Mouse (Mus musculus) c-Kit-negative CD71-positive TER-119-positive erythroid progenitor cells, embryonic 14.5 days (primary cell): ENCODE measurements around the gene Slc28a2.
A peak's percentile ranks its signal among the peaks of the same experiment; 100 is the strongest.
"Not testable (repeated sequence)": the region's sequence is repeated elsewhere in the genome, so short reads cannot be mapped to it uniquely, and the experiment has no call there.

Experiments
- DNase-seq: peaks from one replicate; pipeline ENCODE4 v3.0.0-alpha.2; 2013; ENCODE audit warnings: low read depth, low spot score

The Slc28a2 gene

DNA sequence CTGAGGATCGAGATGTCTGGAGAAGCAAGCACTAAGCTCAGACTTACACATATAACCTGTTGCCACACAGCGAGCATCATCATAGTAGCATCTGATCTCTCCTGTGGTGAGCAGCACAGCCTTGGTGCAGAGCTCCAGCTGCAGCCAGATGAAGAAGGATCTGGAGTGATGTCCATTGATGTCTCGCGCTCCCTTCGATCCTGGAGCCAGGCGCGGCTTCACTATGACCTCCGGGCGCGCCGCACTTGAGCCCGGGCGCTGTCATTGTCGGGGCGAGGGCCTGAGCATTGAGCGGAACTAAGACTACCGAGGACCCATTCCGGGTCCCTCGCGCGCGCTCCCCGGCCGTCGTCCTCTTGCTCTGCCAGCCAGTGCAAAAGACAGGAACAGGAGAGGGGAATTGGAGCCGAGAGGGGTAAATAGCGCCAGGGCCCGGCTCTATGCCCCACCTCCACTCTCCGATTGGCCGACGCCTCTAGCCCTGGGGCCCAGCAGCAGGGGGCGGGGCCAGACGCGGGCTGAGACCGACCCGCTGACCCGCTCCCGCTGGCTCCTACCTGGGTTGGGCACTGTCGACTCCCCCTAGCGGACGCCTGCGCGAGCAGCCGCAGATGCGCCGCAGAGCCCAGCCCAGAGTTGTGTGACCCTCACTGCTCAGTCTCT is 41.2 kb downstream of the Slc28a2 start:
- peak; percentile 56 for DNase-seq

DNA sequence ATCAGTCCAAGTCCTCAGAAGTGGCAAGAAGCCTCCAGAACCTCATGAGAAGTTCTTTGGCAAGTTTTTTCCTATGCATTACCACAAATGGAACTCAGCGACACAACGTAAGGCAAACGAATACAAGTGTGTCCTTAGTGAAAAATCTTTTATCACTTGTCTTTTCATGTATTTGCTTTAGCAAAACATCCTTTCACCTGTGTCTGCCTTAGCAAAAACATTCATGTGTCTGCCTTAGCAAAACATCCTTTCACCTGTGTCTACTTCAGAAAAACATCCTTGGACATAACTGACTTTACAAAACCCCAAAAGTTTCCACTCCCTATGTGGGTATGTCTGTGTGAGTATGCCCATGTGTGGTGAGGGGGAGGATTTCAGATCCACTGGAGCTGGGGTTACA is 42.9 kb downstream of the Slc28a2 start:
- DNase-seq, result no peak

DNA sequence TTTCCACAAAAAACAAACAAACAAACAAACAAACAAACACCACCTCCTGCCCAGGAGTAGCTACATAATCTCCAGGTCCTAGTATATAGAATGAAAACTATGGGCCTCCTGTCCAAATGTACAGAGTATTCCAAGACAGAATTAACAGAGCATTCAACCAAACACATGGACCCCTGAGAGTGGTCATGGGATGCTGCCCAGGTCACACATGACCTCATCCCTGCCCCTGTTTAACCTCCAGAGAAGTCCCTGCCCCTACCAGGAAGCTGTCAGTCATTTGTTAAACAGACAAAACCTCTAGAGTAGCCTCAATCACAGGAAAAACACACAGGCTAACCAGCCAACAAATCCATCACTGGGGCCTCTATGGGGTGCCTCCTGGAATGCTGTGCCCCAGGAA is 50.3 kb downstream of the Slc28a2 start:
- DNase-seq, result no peak

DNA sequence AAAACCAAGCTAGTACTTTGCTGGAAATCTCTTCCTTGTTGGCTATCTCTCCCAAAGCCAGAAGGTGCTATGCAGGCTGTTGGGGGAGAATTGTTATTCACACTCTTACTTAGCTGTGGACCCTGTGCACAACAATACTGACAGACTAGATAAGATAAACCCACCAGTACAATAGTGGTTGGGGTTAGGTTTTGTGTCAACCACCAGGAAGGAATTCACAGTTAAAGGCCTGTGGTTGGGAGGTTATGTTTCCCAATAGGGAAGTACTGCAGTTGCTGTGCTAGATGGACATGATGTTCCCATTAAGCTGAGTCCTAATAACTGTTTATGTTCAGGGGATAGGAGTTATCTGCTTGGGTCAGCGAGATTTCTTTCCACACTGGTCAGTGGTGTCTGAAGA is 57.5 kb downstream of the Slc28a2 start:
- DNase-seq, result not testable (repeated sequence)

DNA sequence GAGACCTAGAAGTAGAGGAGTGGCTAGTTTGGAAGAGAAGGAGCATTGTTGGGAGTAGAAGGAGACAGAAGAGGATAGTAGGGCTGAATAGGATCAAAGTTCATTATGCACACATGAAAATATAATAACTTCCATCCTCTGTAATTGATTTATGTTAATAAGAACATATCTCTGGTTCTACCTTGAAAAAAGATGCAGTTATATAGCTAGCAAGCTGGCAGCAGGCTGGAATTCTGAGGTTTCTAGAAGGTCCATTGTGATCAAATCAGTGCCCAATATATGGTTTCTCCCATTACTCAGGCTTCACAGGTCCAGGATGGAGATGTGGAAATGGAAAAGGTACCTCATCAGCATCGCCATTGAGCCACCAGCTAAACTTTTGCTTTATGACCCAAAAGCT is 58.4 kb downstream of the Slc28a2 start, which contains the start of gene Gm14085:
Gm14085 (plus strand) TSS at position 301 of the 400 bp plus-strand sequence.
- DNase-seq, result no peak

DNA sequence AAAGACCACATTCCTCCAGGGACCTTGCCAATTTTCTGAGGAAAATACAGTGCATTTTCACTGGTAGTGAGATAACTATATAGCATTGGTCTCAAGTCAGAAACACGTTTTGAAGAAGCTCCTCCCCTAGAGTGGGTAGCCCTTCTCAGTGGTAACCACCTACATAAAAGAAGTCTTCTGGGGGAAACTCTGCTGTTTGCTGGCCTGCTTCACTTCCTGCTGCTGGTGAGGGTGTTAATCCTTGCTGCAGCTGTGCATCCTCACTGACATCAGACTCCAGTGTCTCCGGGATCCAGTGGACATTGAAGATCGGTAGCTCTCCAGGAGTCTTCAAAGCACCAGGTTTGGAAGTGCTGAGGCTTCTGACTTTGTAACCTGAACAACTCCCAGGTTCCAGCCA is 59.4 kb downstream of the Slc28a2 start:
- DNase-seq, result not testable (repeated sequence)

DNA sequence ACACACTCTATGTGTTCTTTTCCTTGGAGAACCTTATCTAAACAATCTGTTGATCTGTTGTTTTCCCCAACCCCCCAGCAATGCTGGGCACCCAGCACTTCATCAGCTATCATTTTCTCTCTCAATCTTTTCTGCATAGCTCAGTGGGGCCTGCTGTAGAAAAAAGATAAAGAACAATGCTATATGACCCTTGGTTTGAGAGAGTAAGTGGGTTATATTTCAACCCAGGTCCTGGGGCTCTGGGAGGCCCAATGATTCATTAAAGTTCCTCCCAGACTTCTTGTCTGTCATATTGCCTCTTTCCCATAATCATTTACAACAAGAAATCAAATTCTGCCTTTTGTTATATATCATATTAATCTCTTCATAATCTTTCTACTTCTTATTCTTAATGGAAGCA is 59.8 kb downstream of the Slc28a2 start:
- DNase-seq, result not testable (repeated sequence)

DNA sequence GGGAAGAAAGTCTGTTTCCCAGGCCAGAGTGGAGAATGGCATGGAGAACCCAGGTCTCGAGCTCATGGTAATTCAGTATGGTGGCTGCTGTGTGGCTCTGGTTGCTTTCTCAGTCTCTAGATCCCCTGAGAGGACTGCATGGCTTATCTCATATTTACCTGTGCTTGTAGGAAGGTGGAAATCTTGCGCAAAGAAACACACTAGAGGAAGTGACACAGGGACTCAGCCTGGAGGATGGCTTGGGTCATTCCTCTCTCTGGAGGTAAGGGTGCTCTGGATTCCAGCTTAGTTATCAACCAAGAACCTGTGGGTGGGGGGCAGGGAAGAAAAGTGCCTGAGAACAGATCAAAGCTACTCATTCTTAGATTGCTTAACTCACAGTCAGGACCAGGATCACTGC is 60.4 kb downstream of the Slc28a2 start:
- DNase-seq, result no peak
